Mouse (Mus musculus) mouse embryonic stem cell (cell line): ENCODE measurements around the gene Rpl41.

ENCODE experiments used
- in situ Hi-C, 2 experiments: fragments of 300-500 bp; cut with MboI; formaldehyde crosslinking; loops; 1 replicate in 1 of 2; 3 replicates in 1 of 2; pipeline ENCODE4 v1.14.3; 2019 to 2020; ENCODE audit warnings: low sequenced_read_pairs in 2 of 2, low pct_unique_long_range_greater_than_20kb in 1 of 2, mixed read lengths in 1 of 2; ENCODE audit not compliant: unreplicated experiment in 1 of 2

The Rpl41 gene

GRCm38 (mm10) chr10:128535624-128536265 is 13.4 kb downstream of the Rpl41 start:
- in situ Hi-C loops, result no loop called here

- in situ Hi-C loops, result no loop called here
Observed at GRCm38 (mm10) chr10:128535206-128535605, 13.9 kb downstream of the Rpl41 start.

- in situ Hi-C loops, result no loop called here
Observed at GRCm38 (mm10) chr10:128526366-128527356, 22.4 kb downstream of the Rpl41 start.

GRCm38 (mm10) chr10:128525671-128526308 is 23.3 kb downstream of the Rpl41 start, which contains the start of gene Esyt1:
Gene Esyt1 (minus strand): TSS chr10:128525871.
- in situ Hi-C loops, result no loop called here

GRCm38 (mm10) chr10:128524732-128525662 is 24.1 kb downstream of the Rpl41 start:
- in situ Hi-C loops, result no loop called here

- in situ Hi-C loops, result no loop called here
Observed at GRCm38 (mm10) chr10:128524111-128524731, 24.9 kb downstream of the Rpl41 start.

- in situ Hi-C loops, result no loop called here
Observed at GRCm38 (mm10) chr10:128522351-128522750, 26.8 kb downstream of the Rpl41 start.

GRCm38 (mm10) chr10:128520591-128520990 is 28.5 kb downstream of the Rpl41 start:
- in situ Hi-C loops, result no loop called here

GRCm38 (mm10) chr10:128518833-128519232 is 30.3 kb downstream of the Rpl41 start:
- in situ Hi-C loops, result no loop called here

- in situ Hi-C loops, result no loop called here
Observed at GRCm38 (mm10) chr10:128516677-128517076, 32.4 kb downstream of the Rpl41 start.

GRCm38 (mm10) chr10:128516029-128516428 is 33.1 kb downstream of the Rpl41 start:
- in situ Hi-C loops, result no loop called here

- in situ Hi-C loops, result no loop called here
Observed at GRCm38 (mm10) chr10:128515044-128515443, 34.1 kb downstream of the Rpl41 start.

- in situ Hi-C loops, result no loop called here
Observed at GRCm38 (mm10) chr10:128511761-128512160, 37.3 kb downstream of the Rpl41 start.

- in situ Hi-C loops, result no loop called here
Observed at GRCm38 (mm10) chr10:128511189-128511588, 37.9 kb downstream of the Rpl41 start.

- in situ Hi-C loops, result no loop called here
Observed at GRCm38 (mm10) chr10:128510301-128510700, 38.8 kb downstream of the Rpl41 start.

- in situ Hi-C loops, result no loop called here
Observed at GRCm38 (mm10) chr10:128509831-128510230, 39.3 kb downstream of the Rpl41 start.

- in situ Hi-C loops, result no loop called here
Observed at GRCm38 (mm10) chr10:128509203-128509602, 39.9 kb downstream of the Rpl41 start.

GRCm38 (mm10) chr10:128508260-128508659 is 40.8 kb downstream of the Rpl41 start:
- in situ Hi-C loops, result no loop called here
